Mouse (Mus musculus): Measurements from ENCODE around the gene Dcaf4. TPM values are rescaled to one million over a fixed set of nuclear protein-coding genes. Genes with fewer than 3 reads are reported as not detected.

Gene Dcaf4
- total and polyA plus RNA-seq, 2 experiments, result 3.0 to 5.4 TPM

DNA sequence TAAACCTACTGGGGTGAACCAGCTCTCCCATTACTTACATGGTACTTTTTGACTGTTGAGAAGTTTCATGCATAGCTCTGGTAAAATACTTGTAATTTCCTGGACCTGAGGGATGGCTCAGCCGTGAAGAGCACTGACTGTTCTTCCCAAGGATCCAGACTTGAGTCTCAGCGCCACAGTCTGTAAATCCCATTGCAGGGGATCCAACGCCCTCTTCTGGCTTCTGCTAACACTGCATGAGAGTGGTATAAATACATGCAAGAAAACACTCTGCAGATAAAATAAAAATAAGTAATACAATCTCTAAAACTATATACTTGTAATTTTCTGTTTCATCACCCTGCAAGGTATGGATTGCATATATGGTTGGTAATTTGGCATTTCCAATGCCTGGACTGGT lies 22.3 kb upstream of the Dcaf4 start:
- Histone ChIP-seq H3K4me1 (ENCODE audit: control insufficient read depth, insufficient read depth, low read length) (peaks cover 2% of the 10 kb centered on the region; the same call in 1 of the 2 replicates), H3K36me3 (ENCODE audit: control insufficient read depth, insufficient read depth, low read length) (no peaks in the 10 kb centered on the region), H3K27me3 (ENCODE audit: control insufficient read depth, insufficient read depth, low read length) (peaks cover 4% of the 10 kb centered on the region; the same call in 1 of the 2 replicates), H3K4me3 (ENCODE audit: insufficient read depth, low read depth, low read length) (no peak overlapping the region), H3K9ac (ENCODE audit: low read depth, low read length) (no peak overlapping the region), H3K27ac (replicated peaks; ENCODE audit: insufficient read depth, low read depth, low read length) (no peak overlapping the region), H3K79me2 (ENCODE audit: control insufficient read depth, insufficient read depth, low read length) (no peaks in the 10 kb centered on the region)
- TF ChIP-seq CTCF (IDR thresholded peaks at IDR 0.05; ENCODE audit: low read depth, low read length) (no peak), POLR2A (IDR thresholded peaks at IDR 0.05; ENCODE audit: extremely low read depth, insufficient read depth, low read length) (no peak)
- 87% methylated on average over 3 of the region's 3 CpGs for WGBS
- DNase-seq (ENCODE audit: extremely low read depth, low read depth, low spot score), result no peak

DNA sequence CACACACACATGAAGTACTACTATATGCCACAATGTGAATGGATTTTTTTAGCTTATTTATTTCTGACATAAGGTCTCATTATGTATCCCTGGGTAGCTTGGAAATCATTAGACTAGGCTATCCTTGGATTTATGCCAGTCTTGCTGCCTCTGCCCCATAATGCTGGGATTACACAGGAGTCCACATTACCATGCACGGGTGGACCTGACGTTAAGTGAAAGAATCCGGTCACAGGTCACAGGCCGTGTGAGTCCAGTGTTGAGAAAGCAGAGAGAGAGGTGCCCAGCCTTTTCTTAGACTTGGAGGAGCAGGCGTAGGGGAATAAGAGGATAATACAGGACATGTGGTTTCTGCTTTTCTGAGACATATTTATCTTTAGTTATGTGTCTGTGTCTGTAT lies 21.0 kb upstream of the Dcaf4 start:
- DNase-seq (ENCODE audit: extremely low read depth, low read depth, low spot score), result no peak
- Histone ChIP-seq H3K4me1 (ENCODE audit: control insufficient read depth, insufficient read depth, low read length) (peaks cover 2% of the 10 kb centered on the region; the same call in 1 of the 2 replicates), H3K36me3 (ENCODE audit: control insufficient read depth, insufficient read depth, low read length) (no peaks in the 10 kb centered on the region)

DNA sequence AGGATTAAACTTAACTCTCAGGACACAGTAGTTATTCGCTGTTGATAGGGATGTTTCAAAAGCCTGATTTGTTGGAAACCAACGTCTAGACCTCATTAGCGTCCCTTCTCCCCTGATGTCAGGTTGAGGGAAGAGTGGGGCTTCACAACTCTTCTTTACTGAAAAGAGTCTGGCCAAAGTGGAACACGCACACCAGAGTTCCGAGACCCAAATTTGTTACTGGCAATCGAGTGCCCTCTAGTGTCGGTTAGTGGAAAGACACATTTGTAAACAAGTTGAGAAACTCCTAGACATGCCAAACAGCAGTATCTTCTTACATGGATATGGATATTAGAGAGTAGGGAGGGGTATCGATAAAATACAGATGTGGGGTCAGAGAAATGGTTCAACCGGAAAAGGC lies 18.1 kb upstream of the Dcaf4 start:
- 5% methylated on average over 9 of the region's 9 CpGs for WGBS
- Histone ChIP-seq H3K27ac (replicated peaks; ENCODE audit: insufficient read depth, low read depth, low read length) (no peak overlapping the region), H3K79me2 (ENCODE audit: control insufficient read depth, insufficient read depth, low read length) (no peaks in the 10 kb centered on the region), H3K4me3 (ENCODE audit: insufficient read depth, low read depth, low read length) (no peak overlapping the region), H3K4me1 (ENCODE audit: control insufficient read depth, insufficient read depth, low read length) (peaks cover 2% of the 10 kb centered on the region; the same call in 1 of the 2 replicates), H3K27me3 (ENCODE audit: control insufficient read depth, insufficient read depth, low read length) (peaks cover 4% of the 10 kb centered on the region; the same call in 1 of the 2 replicates), H3K9ac (ENCODE audit: low read depth, low read length) (no peak overlapping the region), H3K36me3 (ENCODE audit: control insufficient read depth, insufficient read depth, low read length) (no peaks in the 10 kb centered on the region)
- DNase-seq (ENCODE audit: extremely low read depth, low read depth, low spot score), result peak; percentile 70
- TF ChIP-seq CTCF (IDR thresholded peaks at IDR 0.05; ENCODE audit: low read depth, low read length) (peak; percentile 71), POLR2A (IDR thresholded peaks at IDR 0.05; ENCODE audit: extremely low read depth, insufficient read depth, low read length) (no peak)

More for the DNA sequence above, 21.0 kb upstream of the Dcaf4 start:
- no peak overlapping the region for H3K9ac ChIP-seq (ENCODE audit: low read depth, low read length)
- H3K27ac ChIP-seq (replicated peaks; ENCODE audit: insufficient read depth, low read depth, low read length), result no peak overlapping the region
- WGBS, result 48% methylated on average over 5 of the region's 5 CpGs
- no peak for TF ChIP-seq POLR2A (IDR thresholded peaks at IDR 0.05; ENCODE audit: extremely low read depth, insufficient read depth, low read length)
- TF ChIP-seq CTCF (IDR thresholded peaks at IDR 0.05; ENCODE audit: low read depth, low read length), result no peak
- H3K4me3 ChIP-seq (ENCODE audit: insufficient read depth, low read depth, low read length), result no peak overlapping the region
- no peaks in the 10 kb centered on the region for H3K79me2 ChIP-seq (ENCODE audit: control insufficient read depth, insufficient read depth, low read length)
- peaks cover 4% of the 10 kb centered on the region; the same call in 1 of the 2 replicates for H3K27me3 ChIP-seq (ENCODE audit: control insufficient read depth, insufficient read depth, low read length)

DNA sequence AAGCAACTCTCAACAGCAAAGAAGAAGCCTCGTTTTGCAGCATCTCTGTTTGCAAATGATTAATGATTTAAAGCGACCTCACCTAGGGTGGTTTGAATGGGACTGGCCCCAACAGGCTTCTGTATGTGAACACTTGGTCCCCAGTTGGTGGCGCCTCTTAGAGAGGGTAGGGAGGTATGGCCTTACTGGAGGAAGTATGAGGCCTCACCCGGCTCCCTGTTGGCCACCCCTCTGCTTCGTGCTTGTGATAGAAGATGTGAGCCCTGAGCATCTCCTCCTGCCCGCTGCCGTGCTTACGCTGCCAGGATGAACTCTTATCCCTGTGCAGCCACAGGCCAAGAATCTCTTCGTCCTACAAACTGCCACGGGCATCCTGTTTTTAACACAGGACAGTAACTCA lies 13.7 kb upstream of the Dcaf4 start:
- Histone ChIP-seq H3K27ac (replicated peaks; ENCODE audit: insufficient read depth, low read depth, low read length) (no peak overlapping the region), H3K36me3 (ENCODE audit: control insufficient read depth, insufficient read depth, low read length) (no peaks in the 10 kb centered on the region)
- WGBS, result 72% methylated on average over 10 of the region's 10 CpGs

DNA sequence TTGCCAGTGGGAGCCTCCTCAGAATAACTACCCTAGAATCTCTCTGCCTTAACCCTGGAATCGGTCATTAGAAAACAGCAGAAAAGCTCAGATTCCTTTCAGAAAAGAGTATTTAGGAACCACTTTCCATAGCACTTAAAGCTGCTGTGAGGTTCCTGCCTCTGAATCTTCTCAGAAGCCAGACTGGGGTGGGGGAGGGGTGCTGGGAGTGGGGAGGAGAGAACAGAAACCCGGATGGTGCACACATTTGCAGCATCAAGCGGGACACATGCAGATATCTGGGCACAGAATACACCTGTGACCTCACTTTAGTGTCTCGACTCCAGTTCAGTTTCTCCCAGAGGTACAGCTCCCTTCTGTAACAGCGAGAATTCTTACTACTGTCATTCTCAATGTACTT lies 9.7 kb upstream of the Dcaf4 start:
- H3K36me3 ChIP-seq (ENCODE audit: control insufficient read depth, insufficient read depth, low read length), result no peaks in the 10 kb centered on the region
- no peaks in the 10 kb centered on the region for H3K79me2 ChIP-seq (ENCODE audit: control insufficient read depth, insufficient read depth, low read length)
- WGBS, result 80% methylated on average over 5 of the region's 5 CpGs
- H3K4me1 ChIP-seq (ENCODE audit: control insufficient read depth, insufficient read depth, low read length), result no peaks in the 10 kb centered on the region
- no peak overlapping the region for H3K27ac ChIP-seq (replicated peaks; ENCODE audit: insufficient read depth, low read depth, low read length)
- H3K9ac ChIP-seq (ENCODE audit: low read depth, low read length), result no peak overlapping the region
- TF ChIP-seq CTCF (IDR thresholded peaks at IDR 0.05; ENCODE audit: low read depth, low read length), result no peak
- TF ChIP-seq POLR2A (IDR thresholded peaks at IDR 0.05; ENCODE audit: extremely low read depth, insufficient read depth, low read length), result no peak
- 0 out of 2 replicates have a peak, but pooled peaks cover 2% of the 10 kb centered on the region for H3K27me3 ChIP-seq (ENCODE audit: control insufficient read depth, insufficient read depth, low read length)
- H3K4me3 ChIP-seq (ENCODE audit: insufficient read depth, low read depth, low read length), result no peak overlapping the region
- no peak for DNase-seq (ENCODE audit: extremely low read depth, low read depth, low spot score)

More for the DNA sequence above, 13.7 kb upstream of the Dcaf4 start:
- TF ChIP-seq CTCF (IDR thresholded peaks at IDR 0.05; ENCODE audit: low read depth, low read length) (no peak), POLR2A (IDR thresholded peaks at IDR 0.05; ENCODE audit: extremely low read depth, insufficient read depth, low read length) (no peak)
- Histone ChIP-seq H3K79me2 (ENCODE audit: control insufficient read depth, insufficient read depth, low read length) (no peaks in the 10 kb centered on the region), H3K9ac (ENCODE audit: low read depth, low read length) (no peak overlapping the region), H3K27me3 (ENCODE audit: control insufficient read depth, insufficient read depth, low read length) (peaks cover 4% of the 10 kb centered on the region; the same call in 1 of the 2 replicates), H3K4me3 (ENCODE audit: insufficient read depth, low read depth, low read length) (no peak overlapping the region), H3K4me1 (ENCODE audit: control insufficient read depth, insufficient read depth, low read length) (peaks cover 2% of the 10 kb centered on the region; the same call in 1 of the 2 replicates)
- no peak for DNase-seq (ENCODE audit: extremely low read depth, low read depth, low spot score)

DNA sequence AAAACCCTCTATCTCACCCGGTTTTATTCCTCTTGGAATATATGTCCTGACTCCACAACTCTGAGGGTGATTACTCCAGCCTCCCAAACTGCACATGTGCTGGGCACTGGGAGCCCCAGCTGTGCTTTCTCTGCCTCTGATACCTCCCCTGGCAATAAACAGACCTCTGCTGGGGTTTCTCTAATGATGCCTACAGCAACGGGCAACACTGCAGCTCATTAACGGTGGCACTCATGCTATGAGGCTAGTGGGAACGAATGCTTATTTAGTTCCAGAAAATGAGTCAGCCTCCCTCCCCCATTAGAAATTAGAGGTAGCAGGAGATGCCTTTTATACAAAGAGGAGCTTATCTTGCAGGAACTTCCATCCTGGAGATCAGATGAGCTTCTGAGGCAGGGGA lies 7.5 kb upstream of the Dcaf4 start:
- 54% methylated on average over 4 of the region's 4 CpGs for WGBS
- Histone ChIP-seq H3K27ac (replicated peaks; ENCODE audit: insufficient read depth, low read depth, low read length) (no peak overlapping the region), H3K79me2 (ENCODE audit: control insufficient read depth, insufficient read depth, low read length) (no peaks in the 10 kb centered on the region), H3K9ac (ENCODE audit: low read depth, low read length) (no peak overlapping the region), H3K36me3 (ENCODE audit: control insufficient read depth, insufficient read depth, low read length) (no peaks in the 10 kb centered on the region), H3K27me3 (ENCODE audit: control insufficient read depth, insufficient read depth, low read length) (0 out of 2 replicates have a peak, but pooled peaks cover 2% of the 10 kb centered on the region), H3K4me1 (ENCODE audit: control insufficient read depth, insufficient read depth, low read length) (no peaks in the 10 kb centered on the region), H3K4me3 (ENCODE audit: insufficient read depth, low read depth, low read length) (no peak overlapping the region)
- TF ChIP-seq POLR2A (IDR thresholded peaks at IDR 0.05; ENCODE audit: extremely low read depth, insufficient read depth, low read length) (no peak), CTCF (IDR thresholded peaks at IDR 0.05; ENCODE audit: low read depth, low read length) (no peak)
- no peak for DNase-seq (ENCODE audit: extremely low read depth, low read depth, low spot score)

Data from liver, adult 2 months (tissue).